Mouse (Mus musculus): Measurements from ENCODE around the gene Olfr393. TPM values are rescaled to one million over a fixed set of nuclear protein-coding genes. Genes with fewer than 3 reads are reported as not detected.

Olfr393 gene
- not detected for polyA plus RNA-seq (2015; fragmentation: Illumina TruSeq; extraction: RNeasy Lipid Tissue Mini Kit (QIAGEN cat#74804); ENCODE audit: low read depth, low replicate concordance)

DNA sequence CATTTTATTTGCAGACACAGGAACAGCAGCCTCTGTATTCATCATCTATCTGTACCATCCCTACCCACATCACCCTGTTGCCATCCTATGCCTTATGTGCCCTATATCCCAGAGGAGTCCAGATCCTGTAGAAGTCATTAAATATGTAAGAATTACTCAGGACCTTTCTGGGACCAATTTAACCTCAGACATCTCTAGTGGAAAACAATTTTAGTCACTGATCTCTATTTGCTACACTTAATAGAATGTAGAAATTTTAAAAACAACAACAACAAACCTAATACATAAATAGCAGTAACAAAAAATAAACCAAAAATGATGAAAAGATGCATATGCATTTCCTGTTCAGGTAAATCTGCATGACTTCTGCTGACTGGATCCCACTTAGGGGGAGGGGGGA is at the start of gene Olfr393:
Olfr393 (minus strand) TSS at position 101 of the 400 bp plus-strand sequence.

DNA sequence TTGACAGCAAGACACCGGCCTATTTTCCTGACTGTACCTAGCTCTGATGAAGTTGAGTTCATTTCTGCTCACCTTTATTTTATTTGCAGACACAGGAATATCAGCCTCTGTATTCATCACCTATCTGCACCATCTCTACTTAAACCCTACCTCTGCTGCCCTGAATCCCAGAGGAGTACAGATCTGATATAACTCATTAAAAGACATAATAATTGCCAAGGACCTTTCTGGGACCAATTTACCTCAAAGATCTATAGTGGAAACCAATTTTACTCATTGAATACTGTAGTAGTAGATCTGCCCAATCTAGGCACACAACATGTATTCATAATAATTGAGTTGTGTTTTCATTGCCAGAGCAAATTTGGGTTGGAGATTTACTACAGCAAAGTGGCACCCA is 39.4 kb upstream of the Olfr393 start, which contains the start of gene Olfr394:
Olfr394 (minus strand) TSS at position 101 of the 400 bp plus-strand sequence.

DNA sequence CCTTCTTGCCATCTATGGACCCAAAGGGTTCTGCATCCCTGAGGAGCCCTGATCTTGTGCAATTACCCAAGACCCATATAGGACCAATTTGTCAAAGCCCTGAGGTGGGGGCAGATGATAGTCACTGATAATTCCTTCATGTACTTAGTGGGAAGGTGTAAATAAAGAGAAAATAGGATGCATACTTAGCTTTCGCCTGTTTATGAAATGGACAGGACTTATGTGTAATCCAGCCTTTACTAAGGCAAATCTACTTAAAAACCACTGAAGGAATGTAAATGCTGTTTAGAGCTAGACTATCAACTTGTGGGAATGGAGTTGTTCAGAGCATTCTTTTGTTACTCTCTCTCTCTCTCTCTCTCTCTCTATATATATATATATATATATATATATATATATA is 34.3 kb downstream of the Olfr393 start, which contains the start of gene Olfr392:
Olfr392 (minus strand) TSS at position 101 of the 400 bp plus-strand sequence.

DNA sequence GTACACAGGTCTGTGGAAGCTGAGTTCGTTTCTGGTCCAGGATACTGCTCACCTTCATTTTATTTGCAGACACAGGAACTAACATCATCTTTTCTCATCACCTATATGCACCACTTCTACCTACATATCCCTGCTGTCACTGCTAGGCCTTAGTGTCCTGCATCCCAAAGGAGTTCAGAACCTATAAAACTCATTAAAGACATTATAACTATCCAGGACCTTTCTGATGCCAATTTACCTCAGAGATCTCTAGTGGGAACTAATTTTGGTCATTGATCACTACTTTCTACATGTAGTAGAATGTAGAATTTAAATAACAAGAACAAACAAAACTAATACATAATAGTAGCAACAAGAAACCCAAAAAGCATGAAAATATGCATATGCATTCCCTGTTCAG is 48.3 kb downstream of the Olfr393 start, which contains the start of gene Olfr391-ps:
Olfr391-ps (minus strand) TSS at position 101 of the 400 bp plus-strand sequence.

Other genes starting within 250 kb of the Olfr393 start
- gene Zfp735, start 162.7 kb downstream of the Olfr393 start, polyA plus RNA-seq (2015; fragmentation: Illumina TruSeq; extraction: RNeasy Lipid Tissue Mini Kit (QIAGEN cat#74804); ENCODE audit: low read depth, low replicate concordance) = not detected
- gene Olfr389, start 70.7 kb downstream of the Olfr393 start, polyA plus RNA-seq (2015; fragmentation: Illumina TruSeq; extraction: RNeasy Lipid Tissue Mini Kit (QIAGEN cat#74804); ENCODE audit: low read depth, low replicate concordance) = not detected
- not detected for gene Olfr390, start 68.5 kb downstream of the Olfr393 start, polyA plus RNA-seq (2015; fragmentation: Illumina TruSeq; extraction: RNeasy Lipid Tissue Mini Kit (QIAGEN cat#74804); ENCODE audit: low read depth, low replicate concordance)
- not detected for gene Olfr391-ps, start 48.4 kb downstream of the Olfr393 start, polyA plus RNA-seq (2015; fragmentation: Illumina TruSeq; extraction: RNeasy Lipid Tissue Mini Kit (QIAGEN cat#74804); ENCODE audit: low read depth, low replicate concordance)
- gene Olfr392, start 34.4 kb downstream of the Olfr393 start, polyA plus RNA-seq (2015; fragmentation: Illumina TruSeq; extraction: RNeasy Lipid Tissue Mini Kit (QIAGEN cat#74804); ENCODE audit: low read depth, low replicate concordance) = not detected
- not detected for gene Olfr394, start 39.3 kb upstream of the Olfr393 start, polyA plus RNA-seq (2015; fragmentation: Illumina TruSeq; extraction: RNeasy Lipid Tissue Mini Kit (QIAGEN cat#74804); ENCODE audit: low read depth, low replicate concordance)
- not detected for gene Olfr395, start 57.8 kb upstream of the Olfr393 start, polyA plus RNA-seq (2015; fragmentation: Illumina TruSeq; extraction: RNeasy Lipid Tissue Mini Kit (QIAGEN cat#74804); ENCODE audit: low read depth, low replicate concordance)
- gene Olfr23, start 85.2 kb upstream of the Olfr393 start, polyA plus RNA-seq (2015; fragmentation: Illumina TruSeq; extraction: RNeasy Lipid Tissue Mini Kit (QIAGEN cat#74804); ENCODE audit: low read depth, low replicate concordance) = not detected
- gene Olfr397, start 109.4 kb upstream of the Olfr393 start, polyA plus RNA-seq (2015; fragmentation: Illumina TruSeq; extraction: RNeasy Lipid Tissue Mini Kit (QIAGEN cat#74804); ENCODE audit: low read depth, low replicate concordance) = not detected
- not detected for gene Olfr398, start 139.0 kb upstream of the Olfr393 start, polyA plus RNA-seq (2015; fragmentation: Illumina TruSeq; extraction: RNeasy Lipid Tissue Mini Kit (QIAGEN cat#74804); ENCODE audit: low read depth, low replicate concordance)
- not detected for gene Olfr139, start 205.1 kb upstream of the Olfr393 start, polyA plus RNA-seq (2015; fragmentation: Illumina TruSeq; extraction: RNeasy Lipid Tissue Mini Kit (QIAGEN cat#74804); ENCODE audit: low read depth, low replicate concordance)
- not detected for gene Olfr399, start 205.2 kb upstream of the Olfr393 start, polyA plus RNA-seq (2015; fragmentation: Illumina TruSeq; extraction: RNeasy Lipid Tissue Mini Kit (QIAGEN cat#74804); ENCODE audit: low read depth, low replicate concordance)
- gene Zfp616, start 218.5 kb upstream of the Olfr393 start, polyA plus RNA-seq (2015; fragmentation: Illumina TruSeq; extraction: RNeasy Lipid Tissue Mini Kit (QIAGEN cat#74804); ENCODE audit: low read depth, low replicate concordance) = not detected